Mouse (Mus musculus) gastrocnemius, postnatal 10 days (tissue): ENCODE data around the gene Nucb1. TPM values are rescaled to one million over a fixed set of nuclear protein-coding genes. Genes with fewer than 3 reads are reported as not detected.

Source experiments
- microRNA-seq, 2 experiments: library from miRNA; unstranded; fragments of <30 nt; microRNA quantifications; one replicate each; pipeline ENCODE4 v1.2.0; 2021
- total RNA-seq, 2 experiments: library from RNA; stranded (reverse); gene quantifications; 2 replicates each; pipeline ENCODE4 v1.2.3; 2021

Gene Nucb1
- total RNA-seq, 2 experiments from 2014 or later, result 121 to 137 TPM

Small RNAs within 50 kb of the gene (microRNA-seq; reads per million reads assigned to microRNA genes)
- 0 reads per million in 2 experiments for gene Gm22133

Other genes with a start within 250 kb of the Nucb1 start
- gene Slc6a21, start 232.9 kb downstream of the Nucb1 start, total RNA-seq, result not detected
- 10 to 100 TPM; 25.5 to 35.2 TPM for gene Trpm4, start 176.6 kb downstream of the Nucb1 start, total RNA-seq
- 100 to 1,000 TPM; 579 to 609 TPM for gene Hrc, start 175.1 kb downstream of the Nucb1 start, total RNA-seq
- under 1 TPM; 0.89 to 0.97 TPM for gene Ppfia3, start 143.4 kb downstream of the Nucb1 start, total RNA-seq
- gene Lin7b, start 139.8 kb downstream of the Nucb1 start, total RNA-seq, result 1 to 10 TPM; 1.9 to 2.0 TPM
- 100 to 1,000 TPM; 123 to 156 TPM for gene Snrnp70, start 114.7 kb downstream of the Nucb1 start, total RNA-seq
- gene Kcna7, start 104.8 kb downstream of the Nucb1 start, total RNA-seq, result 10 to 100 TPM; 25.4 to 29.6 TPM
- 1 to 10 TPM; 1.4 to 1.8 TPM for gene Ntf5, start 96.7 kb downstream of the Nucb1 start, total RNA-seq
- not detected for gene Lhb, start 89.6 kb downstream of the Nucb1 start, total RNA-seq
- 100 to 1,000 TPM; 142 to 150 TPM for gene Gys1, start 75.6 kb downstream of the Nucb1 start, total RNA-seq
- 10 to 100 TPM; 29.4 to 36.9 TPM for gene Ruvbl2, start 72.3 kb downstream of the Nucb1 start, total RNA-seq
- gene Ftl1, start 50.5 kb downstream of the Nucb1 start, total RNA-seq, result 100 to 1,000 TPM; 173 to 194 TPM
- 10 to 100 TPM; 29.4 to 29.6 TPM for gene Bax, start 43.5 kb downstream of the Nucb1 start, total RNA-seq
- not detected for gene Tulp2, start 28.5 kb downstream of the Nucb1 start, total RNA-seq
- gene Gm45808, start 23.6 kb downstream of the Nucb1 start, total RNA-seq, result 1 to 10 TPM; 3.8 to 6.4 TPM
- 1 to 10 TPM; 8.8 to 9.5 TPM for gene Dhdh, start 21.6 kb downstream of the Nucb1 start, total RNA-seq
- 10 to 100 TPM; 16.3 to 16.9 TPM for gene Ppp1r15a, start 15.9 kb upstream of the Nucb1 start, total RNA-seq
- gene Plekha4, start 15.9 kb upstream of the Nucb1 start, total RNA-seq, result 10 to 100 TPM; 14.8 to 16.3 TPM
- under 1 TPM in 1 of 2 experiments, not detected in 1; 0.19 TPM for gene Hsd17b14, start 44.5 kb upstream of the Nucb1 start, total RNA-seq
- 10 to 100 TPM; 24.0 to 25.2 TPM for gene Bcat2, start 59.7 kb upstream of the Nucb1 start, total RNA-seq
- gene Fgf21, start 105.1 kb upstream of the Nucb1 start, total RNA-seq, result not detected
- not detected for gene Fut1, start 106.9 kb upstream of the Nucb1 start, total RNA-seq
- gene Izumo1, start 111.4 kb upstream of the Nucb1 start, total RNA-seq, result under 1 TPM in 1 of 2 experiments, not detected in 1; 0.38 TPM
- 10 to 100 TPM; 17.2 to 19.7 TPM for gene Rasip1, start 117.1 kb upstream of the Nucb1 start, total RNA-seq
- 100 to 1,000 TPM; 105 to 131 TPM for gene Mamstr, start 129.6 kb upstream of the Nucb1 start, total RNA-seq
- gene Fut2, start 156.0 kb upstream of the Nucb1 start, total RNA-seq, result under 1 TPM in 1 of 2 experiments, not detected in 1; 0.11 TPM
- under 1 TPM; 0.75 to 0.77 TPM for gene Ntn5, start 173.6 kb upstream of the Nucb1 start, total RNA-seq
- gene Sec1, start 184.0 kb upstream of the Nucb1 start, total RNA-seq, result under 1 TPM in 1 of 2 experiments, not detected in 1; 0.21 TPM
- gene Car11, start 189.4 kb upstream of the Nucb1 start, total RNA-seq, result 1 to 10 TPM; 3.4 to 3.9 TPM
- 10 to 100 TPM; 35.9 to 37.9 TPM for gene Dbp, start 194.7 kb upstream of the Nucb1 start, total RNA-seq
- gene Rpl18, start 205.1 kb upstream of the Nucb1 start, total RNA-seq, result 100 to 1,000 TPM; 793 to 822 TPM
- 10 to 100 TPM; 11.8 to 13.8 TPM for gene Sphk2, start 207.6 kb upstream of the Nucb1 start, total RNA-seq
- gene Fam83e, start 210.8 kb upstream of the Nucb1 start, total RNA-seq, result under 1 TPM; 0.12 to 0.45 TPM
- not detected for gene Spaca4, start 215.4 kb upstream of the Nucb1 start, total RNA-seq